Mouse (Mus musculus) G1E (cell line): ENCODE data around the gene Cyp2j5. TPM values are rescaled to one million over a fixed set of nuclear protein-coding genes. Genes with fewer than 3 reads are reported as not detected.

Experiments used
- ATAC-seq: 2 replicates; pipeline ENCODE4 v1.8.0; 2016; ENCODE audit warnings: mild to moderate bottlenecking; ENCODE audit not compliant: insufficient number of reproducible peaks, poor library complexity, low FRiP score, severe bottlenecking; ENCODE audit errors: extremely low read depth
- DNase-seq: peaks from one replicate; pipeline ENCODE4 v3.0.0; 2012; ENCODE audit warnings: low spot score
- H3K27me3 ChIP-seq: 2 replicates; pipeline ENCODE4 v1.6.1; 2012; ENCODE audit warnings: mild to moderate bottlenecking, low read length, inconsistent platforms; ENCODE audit not compliant: insufficient read depth
- H3K36me3 ChIP-seq: replicated peaks from 2 replicates; pipeline ENCODE3; 2012; ENCODE audit warnings: mild to moderate bottlenecking, inconsistent platforms
- H3K4me1 ChIP-seq: 2 replicates; pipeline ENCODE4 v1.6.1; 2012; ENCODE audit warnings: low read depth, low read length, inconsistent platforms, mixed read lengths; ENCODE audit not compliant: insufficient read depth
- H3K4me3 ChIP-seq: 2 replicates; pipeline ENCODE4 v1.5.1; 2012; ENCODE audit warnings: low read depth, mild to moderate bottlenecking, inconsistent platforms, low read length, moderate library complexity, mixed read lengths
- H3K9me3 ChIP-seq: replicated peaks from 2 replicates; pipeline ENCODE4 v1.6.1; 2012; ENCODE audit warnings: inconsistent platforms
- CTCF ChIP-seq: IDR thresholded peaks from 2 replicates; pipeline ENCODE4 v1.5.1; 2012; ENCODE audit warnings: low read depth, low read length, inconsistent platforms, mixed read lengths
- GATA1 ChIP-seq: IDR thresholded peaks from 2 replicates; pipeline ENCODE4 v1.6.1; 2012; ENCODE audit warnings: borderline replicate concordance, low read length, inconsistent platforms, mixed read lengths
- GATA2 ChIP-seq: IDR thresholded peaks from 2 replicates; pipeline ENCODE4 v1.6.1; 2012; ENCODE audit warnings: low read depth, low read length, inconsistent platforms, borderline replicate concordance
- POLR2AphosphoS5 ChIP-seq: IDR thresholded peaks from 2 replicates; pipeline ENCODE4 v1.6.1; 2012; ENCODE audit warnings: low read depth, low read length, inconsistent platforms; ENCODE audit not compliant: insufficient replicate concordance
- TAL1 ChIP-seq: conservative IDR thresholded peaks from 2 replicates; pipeline ENCODE4 v1.6.1; 2012; ENCODE audit warnings: low read depth, low read length, inconsistent platforms, mixed read lengths
- polyA plus RNA-seq: library from polyadenylated mRNA; stranded (reverse); fragments of >175 nt; gene quantifications from 2 replicates; pipeline ENCODE4 v1.2.3, GENCODE M21; 2012
- total RNA-seq, 2 experiments: library from RNA; stranded (forward) in 1 of 2; stranded (reverse) in 1 of 2; fragments of 200-1000 nt in 1 of 2; fragments of >200 nt in 1 of 2; fragmentation: Nextera tagmentation in 1 of 2; gene quantifications; 2 replicates each; pipeline ENCODE4 v1.2.3; 2014 to 2017

Cyp2j5 gene
- total and polyA plus RNA-seq, 3 experiments: not detected

GRCm38 (mm10) chr4:96687358-96687803 is 23.4 kb upstream of the Cyp2j5 start:
- Histone ChIP-seq H3K4me3 (no peak overlapping the region), H3K4me1 (no peaks in the 10 kb centered on the region), H3K9me3 (0 out of 2 replicates have a peak, but pooled peaks cover 2% of the 10 kb centered on the region), H3K27me3 (no peaks in the 10 kb centered on the region), H3K36me3 (no peaks in the 10 kb centered on the region)
- no peak for ATAC-seq
- DNase-seq: no peak
- no peak for TF ChIP-seq GATA1
- TF ChIP-seq TAL1: no peak
- no peak for TF ChIP-seq CTCF
- no peak for TF ChIP-seq GATA2
- TF ChIP-seq POLR2AphosphoS5: no peak

GRCm38 (mm10) chr4:96683474-96683873 is 19.5 kb upstream of the Cyp2j5 start:
- TF ChIP-seq CTCF (no peak), GATA1 (no peak), GATA2 (no peak), TAL1 (no peak), POLR2AphosphoS5 (no peak)
- ATAC-seq (no peak), DNase-seq (no peak)
- H3K4me3 ChIP-seq: no peak overlapping the region
- H3K9me3 ChIP-seq: 0 out of 2 replicates have a peak, but pooled peaks cover 2% of the 10 kb centered on the region
- no peaks in the 10 kb centered on the region for H3K4me1 ChIP-seq
- H3K27me3 ChIP-seq: no peaks in the 10 kb centered on the region
- H3K36me3 ChIP-seq: no peaks in the 10 kb centered on the region

GRCm38 (mm10) chr4:96680966-96681365 is 17.0 kb upstream of the Cyp2j5 start:
- Histone ChIP-seq H3K9me3 (no peaks in the 10 kb centered on the region), H3K36me3 (no peaks in the 10 kb centered on the region), H3K27me3 (no peaks in the 10 kb centered on the region), H3K4me3 (no peak overlapping the region), H3K4me1 (no peaks in the 10 kb centered on the region)
- TF ChIP-seq CTCF (no peak), GATA2 (no peak), TAL1 (no peak), POLR2AphosphoS5 (no peak)
- ATAC-seq (no peak; the same call in 1 of the 2 replicates), DNase-seq (no peak)

GRCm38 (mm10) chr4:96680233-96680632 is 16.3 kb upstream of the Cyp2j5 start:
- no peak for DNase-seq
- H3K9me3 ChIP-seq: no peaks in the 10 kb centered on the region

GRCm38 (mm10) chr4:96664668-96665454 is 907 bp upstream of the Cyp2j5 start:
- DNase-seq: no peak

More at GRCm38 (mm10) chr4:96680233-96680632, 16.3 kb upstream of the Cyp2j5 start:
- H3K4me1 ChIP-seq: no peaks in the 10 kb centered on the region
- no peaks in the 10 kb centered on the region for H3K27me3 ChIP-seq
- no peak for TF ChIP-seq GATA1
- TF ChIP-seq POLR2AphosphoS5: no peak
- no peak for TF ChIP-seq GATA2
- TF ChIP-seq TAL1: no peak
- no peak for TF ChIP-seq CTCF
- H3K4me3 ChIP-seq: no peak overlapping the region
- no peaks in the 10 kb centered on the region for H3K36me3 ChIP-seq
- no peak for ATAC-seq

GRCm38 (mm10) chr4:96635455-96635854 is 28.5 kb downstream of the Cyp2j5 start:
- DNase-seq (no peak), ATAC-seq (no peak)
- H3K36me3 ChIP-seq: no peaks in the 10 kb centered on the region
- no peaks in the 10 kb centered on the region for H3K9me3 ChIP-seq
- H3K27me3 ChIP-seq: no peaks in the 10 kb centered on the region
- TF ChIP-seq GATA2 (no peak), TAL1 (no peak)
- H3K4me1 ChIP-seq: no peaks in the 10 kb centered on the region
- no peak overlapping the region for H3K4me3 ChIP-seq

More at GRCm38 (mm10) chr4:96664668-96665454, 907 bp upstream of the Cyp2j5 start:
- TF ChIP-seq POLR2AphosphoS5: no peak
- TF ChIP-seq CTCF: no peak
- TF ChIP-seq GATA2: no peak
- no peak for TF ChIP-seq TAL1
- TF ChIP-seq GATA1: no peak
- H3K9me3 ChIP-seq: no peaks in the 10 kb centered on the region; the same call in 1 of the 2 replicates
- no peaks in the 10 kb centered on the region for H3K4me1 ChIP-seq
- no peaks in the 10 kb centered on the region for H3K27me3 ChIP-seq
- ATAC-seq: no peak
- no peaks in the 10 kb centered on the region for H3K36me3 ChIP-seq
- no peak overlapping the region for H3K4me3 ChIP-seq
